Mouse (Mus musculus) urinary bladder, postnatal 25 days (tissue): ENCODE results near the gene Ift52.

ENCODE experiments used
- DNase-seq: peaks from one replicate; pipeline ENCODE4 v3.0.0; 2022; ENCODE audit warnings: low spot score

Ift52 gene

GRCm38 (mm10) chr2:163075234-163075633 lies 58.1 kb downstream of the Ift52 start:
- no peak for DNase-seq

GRCm38 (mm10) chr2:163079041-163079440 lies 61.9 kb downstream of the Ift52 start:
- DNase-seq = no peak

- no peak for DNase-seq
These were observed 65.4 kb downstream of the Ift52 start for GRCm38 (mm10) chr2:163082591-163082990.

- no peak for DNase-seq
These were observed 67.4 kb downstream of the Ift52 start for GRCm38 (mm10) chr2:163084519-163084918.

- no peak for DNase-seq
These were observed 67.9 kb downstream of the Ift52 start for GRCm38 (mm10) chr2:163085047-163085446.

- no peak for DNase-seq
These were observed 69.4 kb downstream of the Ift52 start for GRCm38 (mm10) chr2:163086561-163086960.

- no peak for DNase-seq
These were observed 70.6 kb downstream of the Ift52 start, which contains the start of gene Gtsf1l for GRCm38 (mm10) chr2:163087728-163088127. TSS of gene Gtsf1l (minus strand) at chr2:163087855.

GRCm38 (mm10) chr2:163089475-163090123 lies 72.4 kb downstream of the Ift52 start:
- no peak for DNase-seq

GRCm38 (mm10) chr2:163094909-163095308 lies 77.8 kb downstream of the Ift52 start:
- no peak for DNase-seq
